Mouse (Mus musculus): ENCODE data around the gene Vav1.

DNA sequence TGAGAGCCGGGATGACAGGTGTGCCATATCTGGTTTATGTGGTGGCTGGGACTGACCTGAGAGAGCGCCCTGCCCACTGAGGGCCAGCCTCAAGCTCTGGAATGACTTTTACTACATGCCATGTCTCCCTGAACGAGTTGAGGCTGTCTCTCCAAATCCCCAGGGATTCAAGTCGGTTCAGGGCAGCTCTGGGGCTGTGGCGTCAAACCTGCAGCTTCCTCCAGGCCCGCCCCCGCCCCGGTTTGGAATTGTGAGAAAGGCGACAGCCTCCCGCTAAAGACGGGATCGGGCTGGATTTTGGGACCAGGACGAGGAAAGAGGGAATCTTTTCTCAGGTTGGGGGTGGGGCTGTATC, 2.9 kb upstream of the Vav1 start:
- TF ChIP-seq SIN3A (IDR thresholded peaks at IDR 0.05; ENCODE audit: low read length) (no peak), CTCF (IDR thresholded peaks at IDR 0.05 in 2 of 3, conservative IDR thresholded peaks at IDR 0.05 in 1 of 3; ENCODE audit: control insufficient read depth in 1 of 3, insufficient read depth in 1 of 3, low read depth in 2 of 3, low read length in 3 of 3, poor library complexity in 1 of 3, severe bottlenecking in 1 of 3) (no peak), MEF2A (IDR thresholded peaks at IDR 0.05; ENCODE audit: extremely low read depth, insufficient replicate concordance, low read depth, low read length, poor library complexity, severe bottlenecking) (no peak), POLR2A (IDR thresholded peaks at IDR 0.05; ENCODE audit: control insufficient read depth in 1 of 2, insufficient read depth in 1 of 2, low read depth in 1 of 2, low read length in 2 of 2, poor library complexity in 1 of 2) (no peak), GATA1 (IDR thresholded peaks at IDR 0.05; ENCODE audit: low read depth, low read length) (no peak), UBTF (IDR thresholded peaks at IDR 0.05; ENCODE audit: borderline replicate concordance, insufficient read depth, low read depth, low read length) (no peak), TCF12 (IDR thresholded peaks at IDR 0.05; ENCODE audit: low read depth, low read length) (no peak), RCOR1 (IDR thresholded peaks at IDR 0.05; ENCODE audit: low read depth, low read length) (no peak)

Measured in MEL (cell line).